Mouse (Mus musculus) heart, adult 11 months (tissue): ENCODE data around the gene Casp6.

ENCODE experiments used
- DNase-seq: peaks from one replicate; pipeline ENCODE4 v3.0.0; 2022

Casp6 gene

GRCm38 (mm10) chr3:129901271-129901809 is at the start of gene Casp6:
TSS of gene Casp6 (plus strand) at chr3:129901425.
- DNase-seq = peak; percentile 99

GRCm38 (mm10) chr3:129862592-129862991 is 38.6 kb upstream of the Casp6 start:
- DNase-seq = no peak

- no peak for DNase-seq
Measured at GRCm38 (mm10) chr3:129863698-129864097, 37.5 kb upstream of the Casp6 start.

- no peak for DNase-seq
Measured at GRCm38 (mm10) chr3:129877327-129877726, 23.9 kb upstream of the Casp6 start.

GRCm38 (mm10) chr3:129878405-129879021 is 22.7 kb upstream of the Casp6 start, which contains the start of gene Pla2g12a:
TSS of gene Pla2g12a (plus strand) at chr3:129878606.
- peak; percentile 100 for DNase-seq

- peak; percentile 94 for DNase-seq
Measured at GRCm38 (mm10) chr3:129879131-129879757, 22.0 kb upstream of the Casp6 start.

- DNase-seq = peak; percentile 10
Measured at GRCm38 (mm10) chr3:129879913-129880312, 21.3 kb upstream of the Casp6 start.

GRCm38 (mm10) chr3:129880925-129881593 is 20.2 kb upstream of the Casp6 start:
- DNase-seq = no peak

- no peak for DNase-seq
Measured at GRCm38 (mm10) chr3:129885577-129885976, 15.6 kb upstream of the Casp6 start.

GRCm38 (mm10) chr3:129886430-129886829 is 14.8 kb upstream of the Casp6 start:
- peak; percentile 84 for DNase-seq

- peak; percentile 44 for DNase-seq
Measured at GRCm38 (mm10) chr3:129887779-129888517, 13.3 kb upstream of the Casp6 start.

- no peak for DNase-seq
Measured at GRCm38 (mm10) chr3:129892003-129892402, 9.2 kb upstream of the Casp6 start.

- no peak for DNase-seq
Measured at GRCm38 (mm10) chr3:129893143-129893542, 8.1 kb upstream of the Casp6 start.

- peak; percentile 79 for DNase-seq
Measured at GRCm38 (mm10) chr3:129896591-129896990, 4.6 kb upstream of the Casp6 start.

GRCm38 (mm10) chr3:129898886-129899285 is 2.3 kb upstream of the Casp6 start:
- DNase-seq = peak; percentile 64

GRCm38 (mm10) chr3:129903369-129903768 is 2.1 kb downstream of the Casp6 start:
- peak; percentile 70 for DNase-seq

- DNase-seq = peak; percentile 60
Measured at GRCm38 (mm10) chr3:129903866-129904265, 2.6 kb downstream of the Casp6 start.

GRCm38 (mm10) chr3:129904381-129905132 is 3.3 kb downstream of the Casp6 start:
- peak; percentile 79 for DNase-seq

- peak; percentile 87 for DNase-seq
Measured at GRCm38 (mm10) chr3:129912025-129912424, 10.8 kb downstream of the Casp6 start.

- peak; percentile 82 for DNase-seq
Measured at GRCm38 (mm10) chr3:129913241-129913640, 12.0 kb downstream of the Casp6 start.

- DNase-seq = peak; percentile 28
Measured at GRCm38 (mm10) chr3:129917424-129917823, 16.2 kb downstream of the Casp6 start.

GRCm38 (mm10) chr3:129918434-129918833 is 17.2 kb downstream of the Casp6 start:
- DNase-seq = peak; percentile 89
